Mouse (Mus musculus): ENCODE data around the gene Fam19a1. TPM values are rescaled to one million over a fixed set of nuclear protein-coding genes. Genes with fewer than 3 reads are reported as not detected.

Gene Fam19a1
- polyA plus RNA-seq, 2 experiments = not detected

DNA sequence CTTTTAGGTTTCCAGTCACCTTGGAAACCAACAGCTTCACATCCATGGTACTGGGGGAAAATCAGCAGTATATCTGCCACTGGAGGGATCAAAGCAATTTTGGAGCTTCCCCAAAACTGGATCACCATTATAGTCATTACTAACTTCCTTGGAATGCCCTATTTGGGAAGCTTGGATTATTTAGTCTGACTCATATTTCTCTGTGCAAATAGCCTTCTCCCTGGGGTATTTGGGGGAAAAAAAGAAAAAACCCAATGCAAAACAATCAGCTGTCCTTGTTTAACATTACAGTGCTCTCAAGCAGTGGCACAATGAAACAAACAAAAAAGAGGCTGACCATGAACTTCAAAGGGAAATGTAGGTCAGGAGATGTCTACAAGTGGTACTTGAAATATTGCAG is 155.8 kb downstream of the Fam19a1 start:
- Histone ChIP-seq H3K27ac (no peak overlapping the region), H3K4me3 (ENCODE audit: insufficient read depth in 1 of 2, low read depth in 2 of 2, low read length in 2 of 2) (no peak overlapping the region), H3K9me3 (ENCODE audit: control insufficient read depth, low read length) (no peaks in the 10 kb centered on the region), H3K36me3 (replicated peaks; ENCODE audit: control insufficient read depth, insufficient read depth, low read depth) (no peaks in the 10 kb centered on the region), H3K9ac (replicated peaks) (no peak overlapping the region), H3K4me2 (ENCODE audit: low read depth) (no peak overlapping the region), H3K4me1 (replicated peaks; ENCODE audit: control insufficient read depth in 2 of 2, insufficient read depth in 2 of 2, low read length in 1 of 2) (no peaks in the 10 kb centered on the region), H3K27me3 (ENCODE audit: control insufficient read depth, insufficient read depth, low read length) (no peaks in the 10 kb centered on the region)
- no peak for TF ChIP-seq CTCF (IDR thresholded peaks at IDR 0.05; ENCODE audit: low read depth)
- no peak for TF ChIP-seq EP300 (IDR thresholded peaks at IDR 0.05; ENCODE audit: low read depth)
- ATAC-seq (ENCODE audit: insufficient read depth) (no peak), DNase-seq (ENCODE audit: low read depth in 3 of 3, low spot score in 3 of 3) (no peak)

DNA sequence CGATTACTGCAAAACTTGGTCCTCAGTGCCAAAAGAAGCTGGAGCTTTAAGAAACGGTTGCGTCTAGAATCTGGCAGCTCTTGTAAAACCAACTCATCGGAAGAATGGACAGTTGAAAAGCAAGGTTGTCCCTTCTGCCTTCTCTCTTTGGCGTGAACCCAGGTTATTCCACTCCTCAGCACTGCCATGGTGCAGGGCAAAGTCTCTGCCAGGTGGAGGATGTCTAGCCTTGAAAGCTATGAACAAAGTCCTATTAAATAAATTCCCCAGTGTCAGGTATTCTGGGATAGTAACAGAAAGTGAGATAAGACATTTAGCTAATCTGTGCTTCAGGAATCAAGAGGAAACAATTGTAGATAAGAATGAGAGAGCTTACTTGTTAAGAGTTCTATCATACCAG is 157.5 kb downstream of the Fam19a1 start:
- no peaks in the 10 kb centered on the region for H3K27me3 ChIP-seq (ENCODE audit: control insufficient read depth, insufficient read depth, low read length)
- no peak overlapping the region for H3K4me3 ChIP-seq (ENCODE audit: insufficient read depth in 1 of 2, low read depth in 2 of 2, low read length in 2 of 2)
- no peak overlapping the region for H3K9ac ChIP-seq (replicated peaks)
- no peaks in the 10 kb centered on the region for H3K36me3 ChIP-seq (replicated peaks; ENCODE audit: control insufficient read depth, insufficient read depth, low read depth)
- no peak overlapping the region for H3K4me2 ChIP-seq (ENCODE audit: low read depth)
- DNase-seq (ENCODE audit: low read depth in 3 of 3, low spot score in 3 of 3) (no peak), ATAC-seq (ENCODE audit: insufficient read depth) (no peak)
- H3K27ac ChIP-seq = no peak overlapping the region
- H3K9me3 ChIP-seq (ENCODE audit: control insufficient read depth, low read length) = no peaks in the 10 kb centered on the region
- 76% methylated on average over 5 of the region's 5 CpGs for WGBS (ENCODE audit: insufficient replicate concordance)
- TF ChIP-seq CTCF (IDR thresholded peaks at IDR 0.05; ENCODE audit: low read depth) = no peak
- TF ChIP-seq EP300 (IDR thresholded peaks at IDR 0.05; ENCODE audit: low read depth) = no peak
- no peaks in the 10 kb centered on the region for H3K4me1 ChIP-seq (replicated peaks; ENCODE audit: control insufficient read depth in 2 of 2, insufficient read depth in 2 of 2, low read length in 1 of 2)

DNA sequence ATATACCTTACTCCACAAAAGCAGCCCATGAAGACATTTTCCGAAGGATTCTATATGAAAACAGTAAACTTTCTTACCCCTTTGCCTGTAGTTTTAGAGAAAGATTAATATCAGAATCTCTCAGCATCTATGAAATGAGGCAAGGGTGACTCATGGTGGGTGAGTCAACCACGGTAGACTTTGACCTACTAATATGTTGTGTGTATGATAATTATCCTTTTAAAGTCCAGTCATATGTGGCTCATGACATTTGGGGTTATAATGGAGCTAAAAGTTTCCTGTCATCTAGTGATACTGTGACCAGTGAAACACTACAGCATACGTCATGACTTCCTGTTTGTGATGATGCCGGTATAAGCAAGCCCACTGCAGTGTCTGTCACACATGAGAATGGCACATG is 170.8 kb downstream of the Fam19a1 start:
- no peak overlapping the region for H3K9ac ChIP-seq (replicated peaks)
- no peaks in the 10 kb centered on the region for H3K9me3 ChIP-seq (ENCODE audit: control insufficient read depth, low read length)
- TF ChIP-seq CTCF (IDR thresholded peaks at IDR 0.05; ENCODE audit: low read depth) (no peak), EP300 (IDR thresholded peaks at IDR 0.05; ENCODE audit: low read depth) (no peak)
- WGBS (ENCODE audit: insufficient replicate concordance) = 51% methylated on average over 4 of the region's 4 CpGs
- no peaks in the 10 kb centered on the region for H3K4me1 ChIP-seq (replicated peaks; ENCODE audit: control insufficient read depth in 2 of 2, insufficient read depth in 2 of 2, low read length in 1 of 2)
- H3K27ac ChIP-seq = no peak overlapping the region
- ATAC-seq (ENCODE audit: insufficient read depth) (no peak), DNase-seq (ENCODE audit: low read depth in 3 of 3, low spot score in 3 of 3) (no peak)
- H3K4me2 ChIP-seq (ENCODE audit: low read depth) = no peak overlapping the region
- no peaks in the 10 kb centered on the region for H3K27me3 ChIP-seq (ENCODE audit: control insufficient read depth, insufficient read depth, low read length)
- no peaks in the 10 kb centered on the region for H3K36me3 ChIP-seq (replicated peaks; ENCODE audit: control insufficient read depth, insufficient read depth, low read depth)
- no peak overlapping the region for H3K4me3 ChIP-seq (ENCODE audit: insufficient read depth in 1 of 2, low read depth in 2 of 2, low read length in 2 of 2)

DNA sequence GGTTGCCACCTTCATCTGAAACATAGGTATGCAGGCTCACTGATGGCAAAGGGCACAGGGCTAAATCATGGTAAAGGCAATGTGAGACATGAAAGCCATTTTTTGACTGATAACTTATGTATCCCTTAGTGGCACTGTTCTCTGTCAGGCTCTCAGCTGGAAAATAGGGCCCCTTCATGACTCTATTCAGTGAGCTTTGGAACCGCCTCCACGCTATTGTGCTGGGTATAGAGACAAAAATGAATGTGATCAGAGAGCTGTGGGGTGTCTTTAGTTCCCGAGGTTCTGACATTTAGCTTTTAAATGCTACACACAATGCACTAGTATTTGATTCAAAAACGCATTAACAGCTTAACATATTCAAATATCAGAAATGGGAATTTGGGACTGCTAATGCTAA is 171.6 kb downstream of the Fam19a1 start:
- no peak overlapping the region for H3K27ac ChIP-seq
- 70% methylated on average over 4 of the region's 4 CpGs for WGBS (ENCODE audit: insufficient replicate concordance)

DNA sequence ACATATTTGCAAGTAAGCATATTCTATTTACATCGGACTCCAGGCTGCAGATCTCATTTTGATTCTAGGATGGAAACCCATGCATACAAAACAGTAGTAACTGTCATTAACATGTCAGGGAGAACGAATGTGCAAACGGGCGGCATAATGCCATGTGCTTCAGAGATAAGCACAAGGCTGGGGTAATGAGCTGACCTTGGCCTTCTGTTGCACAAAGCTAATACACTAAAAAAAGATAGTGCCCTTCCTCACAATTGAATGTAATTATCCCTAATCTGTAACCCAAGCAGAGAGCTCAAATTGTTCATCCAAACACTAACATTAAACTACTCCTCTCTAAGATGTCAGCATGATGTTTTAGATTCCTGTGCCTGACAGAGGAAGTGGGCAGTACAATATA is 173.3 kb downstream of the Fam19a1 start:
- H3K9ac ChIP-seq (replicated peaks) = no peak overlapping the region
- H3K4me3 ChIP-seq (ENCODE audit: insufficient read depth in 1 of 2, low read depth in 2 of 2, low read length in 2 of 2) = no peak overlapping the region
- no peak overlapping the region for H3K27ac ChIP-seq
- no peaks in the 10 kb centered on the region for H3K27me3 ChIP-seq (ENCODE audit: control insufficient read depth, insufficient read depth, low read length)
- no peak for TF ChIP-seq CTCF (IDR thresholded peaks at IDR 0.05; ENCODE audit: low read depth)
- no peak for TF ChIP-seq EP300 (IDR thresholded peaks at IDR 0.05; ENCODE audit: low read depth)
- WGBS (ENCODE audit: insufficient replicate concordance) = 59% methylated on average over 4 of the region's 4 CpGs
- H3K4me2 ChIP-seq (ENCODE audit: low read depth) = no peak overlapping the region
- H3K9me3 ChIP-seq (ENCODE audit: control insufficient read depth, low read length) = no peaks in the 10 kb centered on the region
- H3K4me1 ChIP-seq (replicated peaks; ENCODE audit: control insufficient read depth in 2 of 2, insufficient read depth in 2 of 2, low read length in 1 of 2) = no peaks in the 10 kb centered on the region
- no peaks in the 10 kb centered on the region for H3K36me3 ChIP-seq (replicated peaks; ENCODE audit: control insufficient read depth, insufficient read depth, low read depth)
- DNase-seq (ENCODE audit: low read depth in 3 of 3, low spot score in 3 of 3) = no peak
- no peak for ATAC-seq (ENCODE audit: insufficient read depth)

More for the DNA sequence above, 171.6 kb downstream of the Fam19a1 start:
- no peak overlapping the region for H3K4me3 ChIP-seq (ENCODE audit: insufficient read depth in 1 of 2, low read depth in 2 of 2, low read length in 2 of 2)
- no peak for TF ChIP-seq CTCF (IDR thresholded peaks at IDR 0.05; ENCODE audit: low read depth)
- H3K9ac ChIP-seq (replicated peaks) = no peak overlapping the region
- H3K4me1 ChIP-seq (replicated peaks; ENCODE audit: control insufficient read depth in 2 of 2, insufficient read depth in 2 of 2, low read length in 1 of 2) = no peaks in the 10 kb centered on the region
- H3K36me3 ChIP-seq (replicated peaks; ENCODE audit: control insufficient read depth, insufficient read depth, low read depth) = no peaks in the 10 kb centered on the region
- H3K4me2 ChIP-seq (ENCODE audit: low read depth) = no peak overlapping the region
- H3K9me3 ChIP-seq (ENCODE audit: control insufficient read depth, low read length) = no peaks in the 10 kb centered on the region
- ATAC-seq (ENCODE audit: insufficient read depth) = no peak
- H3K27me3 ChIP-seq (ENCODE audit: control insufficient read depth, insufficient read depth, low read length) = no peaks in the 10 kb centered on the region
- DNase-seq (ENCODE audit: low read depth in 3 of 3, low spot score in 3 of 3) = no peak

DNA sequence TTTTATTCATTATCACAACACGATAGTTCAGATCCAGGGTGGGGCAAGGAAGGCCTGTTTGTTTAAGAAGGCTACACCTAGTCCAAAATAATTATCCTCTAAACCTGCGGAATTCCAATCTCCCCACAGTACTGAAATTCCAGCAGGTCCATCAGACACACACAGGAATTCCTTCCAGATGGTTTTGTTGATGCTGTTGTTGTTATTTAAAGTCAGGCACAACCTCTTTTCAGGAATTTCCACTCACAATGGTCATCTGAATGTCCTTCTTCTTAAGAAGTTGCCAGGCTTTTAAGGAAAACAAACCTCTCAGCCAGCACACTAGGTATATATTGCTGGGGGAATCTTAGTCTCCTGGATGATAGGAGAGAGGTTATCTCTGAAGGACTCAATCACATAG is 174.4 kb downstream of the Fam19a1 start:
- no peak overlapping the region for H3K4me3 ChIP-seq (ENCODE audit: insufficient read depth in 1 of 2, low read depth in 2 of 2, low read length in 2 of 2)
- 56% methylated on average over 2 of the region's 2 CpGs for WGBS (ENCODE audit: insufficient replicate concordance)

More for the DNA sequence above, 174.4 kb downstream of the Fam19a1 start:
- Histone ChIP-seq H3K27ac (no peak overlapping the region), H3K9me3 (ENCODE audit: control insufficient read depth, low read length) (no peaks in the 10 kb centered on the region), H3K4me1 (replicated peaks; ENCODE audit: control insufficient read depth in 2 of 2, insufficient read depth in 2 of 2, low read length in 1 of 2) (no peaks in the 10 kb centered on the region), H3K36me3 (replicated peaks; ENCODE audit: control insufficient read depth, insufficient read depth, low read depth) (no peaks in the 10 kb centered on the region), H3K4me2 (ENCODE audit: low read depth) (no peak overlapping the region), H3K9ac (replicated peaks) (no peak overlapping the region), H3K27me3 (ENCODE audit: control insufficient read depth, insufficient read depth, low read length) (no peaks in the 10 kb centered on the region)
- ATAC-seq (ENCODE audit: insufficient read depth) (no peak), DNase-seq (ENCODE audit: low read depth in 3 of 3, low spot score in 3 of 3) (no peak)
- no peak for TF ChIP-seq EP300 (IDR thresholded peaks at IDR 0.05; ENCODE audit: low read depth)
- TF ChIP-seq CTCF (IDR thresholded peaks at IDR 0.05; ENCODE audit: low read depth) = no peak
